Mouse (Mus musculus) neutrophil, adult 59 days (primary cell): ENCODE data around the gene Psme1. TPM values are rescaled to one million over a fixed set of nuclear protein-coding genes. Genes with fewer than 3 reads are reported as not detected.

Experiments used
- total RNA-seq, 2 experiments: library from RNA; stranded (reverse); gene quantifications; 1 replicate in 1 of 2; 2 replicates in 1 of 2; pipeline ENCODE4 v1.2.4; 2023

Psme1 gene
- 100 to 1,000 TPM; 138 to 143 TPM for total RNA-seq

DNA sequence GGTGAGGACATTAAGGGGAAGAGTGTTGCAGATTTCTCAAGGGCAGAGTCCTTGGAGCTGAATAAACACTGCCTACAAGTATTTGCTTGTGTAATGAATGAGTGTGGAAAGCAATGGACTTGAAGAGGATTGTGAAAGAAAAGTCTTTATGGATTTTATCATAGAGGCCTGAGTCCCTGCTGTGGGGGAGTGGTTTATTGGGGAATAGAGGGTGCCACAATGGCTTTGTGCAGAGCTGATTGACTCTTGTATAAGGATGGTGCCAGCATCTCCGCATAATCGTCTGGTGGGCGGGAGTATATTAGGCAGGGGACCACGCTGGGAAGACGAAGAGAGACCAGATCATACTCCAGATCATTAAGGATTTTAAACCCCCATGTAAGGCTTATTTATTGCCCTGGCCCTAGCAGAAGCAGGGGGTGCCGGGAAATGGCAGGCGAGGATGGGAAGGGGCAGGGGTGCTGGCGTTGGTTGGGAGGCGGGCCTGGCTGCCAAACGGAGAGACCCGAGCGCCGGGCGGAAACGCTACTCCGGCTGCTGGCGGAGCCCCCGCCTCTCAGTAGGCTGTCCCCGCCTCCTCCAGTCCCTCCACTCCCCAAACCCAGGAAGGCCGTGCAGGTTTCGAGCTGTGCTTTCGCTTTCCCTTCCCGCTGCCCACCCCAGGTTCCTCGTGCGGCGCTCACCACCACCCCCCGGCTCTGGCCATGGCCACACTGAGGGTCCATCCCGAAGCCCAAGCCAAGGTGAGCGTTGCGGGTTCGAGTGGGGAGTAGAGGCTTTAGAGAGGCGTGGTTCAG is at the start of gene Psme1:
TSS of gene Psme1 (plus strand) at position 253 of the 797 bp plus-strand sequence.

DNA sequence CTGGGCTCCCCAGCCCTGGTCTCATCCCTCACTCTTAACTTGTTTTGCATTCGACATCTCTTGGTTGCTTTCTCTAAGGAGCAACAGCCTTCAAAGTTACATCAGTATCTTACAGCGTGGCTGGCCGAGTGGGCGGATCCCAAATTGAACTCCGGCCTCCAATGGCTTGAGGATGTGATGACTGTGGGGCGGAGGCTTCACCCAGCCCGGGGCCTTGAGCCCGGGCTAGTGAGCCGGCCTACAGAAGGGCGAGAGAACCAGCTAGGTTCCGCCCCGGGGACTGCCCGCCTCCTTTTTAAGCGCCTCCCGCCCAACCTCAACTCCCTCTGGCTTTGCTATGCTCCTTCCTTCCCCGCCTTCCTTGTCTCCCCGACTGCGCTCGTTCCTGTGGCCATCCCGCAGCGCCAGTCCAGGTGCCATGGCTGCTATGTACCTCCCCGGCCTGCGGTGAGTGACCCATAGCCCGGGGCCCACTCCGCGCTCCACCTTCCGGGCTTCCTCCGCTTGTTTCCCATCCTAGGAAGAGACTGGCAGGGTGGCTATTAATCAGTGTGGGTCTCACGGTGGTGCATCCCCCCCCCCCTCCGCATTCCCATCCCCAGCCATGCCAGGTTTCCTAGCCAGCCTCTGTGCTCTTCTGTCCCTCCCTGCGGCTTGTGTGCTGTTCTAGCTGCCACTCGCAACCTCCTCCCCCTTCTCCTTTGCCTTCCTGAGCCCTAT is 37.7 kb upstream of the Psme1 start, which contains the start of gene Pck2:
TSS of gene Pck2 (plus strand) at position 200 of the 720 bp plus-strand sequence.

DNA sequence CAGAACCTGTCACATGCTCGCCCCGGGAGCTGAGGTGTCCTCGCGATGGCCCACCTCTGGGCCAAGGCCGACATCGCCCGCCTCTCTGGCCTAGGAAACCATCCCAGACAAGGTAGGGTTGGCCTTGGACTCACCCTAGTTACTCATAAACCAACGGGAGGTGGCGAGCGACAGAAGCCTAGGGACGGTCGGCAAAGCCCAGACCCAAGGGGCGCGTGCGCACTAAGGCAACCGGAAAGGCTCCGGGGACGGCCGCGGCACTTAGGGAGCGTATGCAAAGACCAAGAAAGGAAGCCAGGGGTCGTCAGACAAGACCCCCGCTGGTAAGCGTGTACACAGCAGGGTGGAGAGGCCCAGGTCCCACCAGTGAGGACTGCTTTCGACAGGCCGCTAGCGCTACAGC is 18.1 kb upstream of the Psme1 start, which contains the start of gene Dcaf11:
TSS of gene Dcaf11 (plus strand) at position 208 of the 403 bp plus-strand sequence.

DNA sequence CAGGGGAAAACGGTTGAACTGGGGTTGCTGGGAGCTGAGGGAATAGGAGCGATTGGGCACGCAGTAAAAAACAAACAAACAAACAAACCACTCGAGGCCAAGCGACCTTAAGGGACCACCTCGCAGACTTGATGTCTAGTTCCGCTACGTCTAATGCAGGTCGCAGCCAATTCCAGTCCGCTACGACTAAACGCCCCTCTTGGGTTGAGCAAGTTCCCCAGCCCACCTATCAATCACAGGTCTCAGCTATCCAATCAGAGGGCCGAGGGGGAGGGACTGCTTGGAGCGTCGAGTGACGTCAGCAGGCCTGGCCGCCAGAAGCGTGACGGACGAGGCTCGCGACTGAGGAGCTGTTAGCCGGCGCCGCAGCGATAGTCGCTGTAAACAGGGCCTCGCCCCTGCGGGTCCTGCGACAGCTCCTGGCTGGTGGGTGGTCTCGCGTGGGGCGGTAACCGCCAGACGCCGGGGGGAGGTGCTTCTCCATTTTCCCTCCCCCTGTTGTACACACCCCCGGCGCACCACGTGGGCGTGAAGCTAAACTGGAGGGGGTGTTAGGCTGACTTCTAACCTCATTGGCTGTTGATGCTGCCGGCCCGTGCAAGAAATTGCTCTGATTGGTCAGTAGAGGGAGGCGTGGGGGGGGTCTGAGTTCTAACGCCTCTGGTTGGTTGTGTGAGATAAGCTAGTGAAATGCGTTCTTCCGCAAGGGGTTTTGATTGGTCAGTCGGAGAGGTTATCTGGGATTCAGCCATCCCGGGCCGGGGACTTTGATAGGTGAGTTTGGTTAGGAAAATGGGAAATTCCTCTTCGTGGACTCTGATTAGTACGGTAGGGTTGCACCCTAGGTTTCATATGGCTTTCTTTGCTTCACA is 17.5 kb upstream of the Psme1 start, which contains the start of gene A730061H03Rik:
TSS of gene A730061H03Rik (minus strand) at position 205 of the 872 bp plus-strand sequence.

DNA sequence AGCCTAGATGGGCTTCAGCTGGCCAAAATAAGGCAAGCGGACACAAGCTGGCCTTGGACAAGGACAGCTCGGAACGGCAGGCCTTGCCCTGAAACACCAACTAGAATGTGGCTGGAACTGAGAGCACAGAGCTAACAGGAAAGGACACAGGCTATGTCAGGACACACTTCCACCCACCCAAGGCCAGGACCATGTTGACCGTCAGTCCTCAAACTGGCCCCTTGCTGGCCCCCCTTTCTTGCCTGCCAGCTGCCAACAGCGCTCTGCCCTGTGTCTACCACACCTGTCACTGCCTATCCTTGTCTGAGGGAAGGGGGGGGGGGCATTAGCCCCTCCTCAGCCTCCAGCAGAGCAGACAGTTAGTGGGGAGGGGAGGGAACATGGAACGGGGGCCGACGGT is 2.6 kb upstream of the Psme1 start, which contains the start of gene Fitm1:
TSS of gene Fitm1 (plus strand) at position 316 of the 400 bp plus-strand sequence.

DNA sequence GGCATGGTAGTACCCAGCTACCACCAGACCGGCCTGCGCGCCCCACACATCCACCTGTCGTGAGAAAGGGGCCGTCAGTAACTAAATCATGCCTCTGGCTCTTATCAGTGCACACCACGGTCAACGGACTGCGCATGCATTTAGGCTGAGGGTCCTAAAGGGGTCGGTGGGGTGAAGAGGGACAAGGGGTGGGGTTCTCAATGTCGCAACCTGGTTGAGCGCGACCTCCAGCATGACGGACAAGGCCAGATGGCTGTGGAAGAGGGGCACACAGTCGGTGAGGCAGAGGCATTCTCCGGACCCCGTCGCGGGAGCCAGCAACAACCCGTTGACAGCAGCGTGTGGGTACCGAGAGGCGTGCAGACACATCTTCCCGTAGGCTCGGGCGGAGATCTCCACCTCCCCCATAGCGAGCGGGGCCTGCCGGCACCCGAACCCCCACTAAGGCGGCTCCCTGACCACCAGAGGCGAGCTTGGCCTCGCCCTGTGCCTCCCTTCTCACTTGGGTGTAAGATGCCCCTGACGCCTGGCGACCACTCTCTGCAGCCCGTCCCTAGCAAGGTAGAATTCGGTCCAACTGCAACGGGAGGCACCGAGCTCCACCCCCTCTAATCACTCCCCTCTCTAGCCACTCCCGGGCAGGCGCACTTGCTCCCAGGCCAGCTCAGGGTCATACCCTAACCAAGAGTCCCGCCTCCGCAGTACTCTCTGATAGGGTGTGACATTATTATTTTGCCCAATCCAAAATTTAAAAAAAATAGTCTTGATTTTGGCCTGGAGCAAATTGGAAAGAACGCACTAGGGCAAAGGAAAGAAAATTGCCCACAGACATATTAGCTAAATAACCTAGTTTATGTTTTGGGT is 7.0 kb downstream of the Psme1 start, which contains the start of gene Emc9:
TSS of gene Emc9 (minus strand) at position 601 of the 864 bp plus-strand sequence.

DNA sequence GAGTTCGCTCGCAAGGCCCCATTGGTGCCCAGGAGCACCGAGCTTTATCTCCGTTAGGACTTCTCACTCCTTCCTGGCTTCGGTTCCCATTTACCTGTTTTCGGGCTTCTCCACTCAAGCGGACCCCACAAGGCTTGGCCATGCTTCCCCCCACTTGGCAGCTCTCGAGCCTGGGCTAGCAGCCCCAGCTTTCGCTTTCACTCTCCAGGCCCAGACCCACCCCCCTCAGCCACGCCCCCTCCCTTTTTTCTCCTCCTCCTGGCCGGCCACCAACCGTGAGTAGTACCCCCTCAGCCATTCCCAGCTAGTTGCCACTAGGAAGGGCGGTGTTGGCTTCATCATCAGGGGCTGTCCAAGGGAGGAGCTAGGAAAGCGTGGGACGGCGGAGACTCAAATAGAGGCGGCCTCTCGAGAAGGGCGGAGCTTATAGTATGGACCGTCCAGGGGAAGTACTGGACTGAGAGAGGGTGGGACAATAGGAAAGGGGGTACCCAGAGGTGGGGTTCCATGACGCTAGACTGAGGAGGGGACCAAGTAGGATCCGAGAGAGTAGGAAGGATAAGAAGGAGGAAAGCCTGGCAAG is 12.9 kb downstream of the Psme1 start, which contains the start of gene Psme2:
TSS of gene Psme2 (minus strand) at position 366 of the 583 bp plus-strand sequence.

DNA sequence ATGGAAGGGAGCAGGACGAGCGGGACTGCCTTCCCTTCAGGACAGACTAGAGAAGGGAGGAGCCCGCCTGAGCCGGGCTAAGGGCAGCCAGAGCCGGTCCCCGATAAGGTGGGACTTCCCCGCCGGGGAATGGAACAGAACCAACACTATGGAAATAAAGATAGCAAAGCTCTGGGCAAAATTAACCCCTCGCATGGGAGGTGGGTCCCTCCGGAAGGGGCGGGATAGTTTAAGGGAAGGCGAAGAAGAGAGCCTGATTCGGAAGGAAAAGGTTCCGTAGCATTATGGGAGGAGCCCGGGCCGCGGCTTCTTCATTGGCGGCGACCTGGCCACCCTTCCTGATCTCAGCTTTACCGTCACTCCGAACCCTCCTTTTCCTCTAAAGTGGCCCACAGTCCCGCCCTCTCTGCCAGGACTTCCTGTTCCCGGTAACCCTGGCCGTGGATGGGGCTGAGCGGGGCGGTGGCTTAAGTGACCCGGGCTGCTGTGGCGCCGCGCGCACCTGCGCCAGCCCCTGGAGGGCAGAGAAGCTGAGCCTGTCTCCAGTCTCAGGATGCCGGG is 13.5 kb downstream of the Psme1 start, which contains the start of gene Rnf31:
TSS of gene Rnf31 (plus strand) at position 378 of the 561 bp plus-strand sequence.

DNA sequence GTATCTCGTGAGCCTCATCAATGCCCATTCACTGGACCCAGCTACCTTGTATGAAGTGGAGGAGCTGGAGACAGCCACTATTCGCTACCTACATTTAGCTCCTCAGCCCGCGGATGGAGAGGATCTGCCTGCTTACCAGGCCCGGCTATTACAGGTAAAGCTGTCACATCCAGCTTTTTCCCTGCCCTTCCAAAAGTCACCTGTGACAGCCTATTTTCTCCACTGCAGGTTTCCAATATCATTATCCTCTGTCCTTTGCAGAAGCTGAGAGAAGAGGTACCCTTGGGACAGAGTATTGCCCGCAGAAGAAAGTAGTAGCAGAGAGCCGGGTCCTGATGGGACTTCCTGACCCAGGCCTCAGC is 25.3 kb downstream of the Psme1 start, which contains the start of gene Irf9:
TSS of gene Irf9 (plus strand) at position 301 of the 362 bp plus-strand sequence.

DNA sequence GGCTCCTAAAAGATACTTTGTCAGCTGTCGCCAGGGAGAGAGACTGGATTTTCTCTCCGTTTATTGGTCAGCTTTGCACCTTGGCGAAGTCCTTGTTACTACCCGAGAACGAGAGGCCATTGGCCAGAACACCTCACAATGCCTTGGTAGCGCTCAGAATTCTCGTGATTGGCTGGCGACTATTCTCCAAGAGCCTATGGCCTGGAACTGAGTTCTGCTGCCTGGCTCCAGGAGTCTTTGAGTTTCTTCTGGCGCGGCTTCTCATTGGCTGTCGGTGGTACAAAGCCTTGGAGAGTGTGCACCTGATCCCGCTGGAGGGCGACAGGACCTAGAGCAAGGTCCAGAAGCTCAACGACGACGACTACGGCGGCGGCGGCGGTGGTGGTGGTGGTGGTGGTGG is 39.9 kb downstream of the Psme1 start, which contains the start of gene Rec8:
TSS of gene Rec8 (plus strand) at position 216 of the 400 bp plus-strand sequence.

Other genes with a start within 250 kb of the Psme1 start
- gene Dhrs4, start 99.4 kb upstream of the Psme1 start, total RNA-seq = 10 to 100 TPM; 16.0 to 20.8 TPM
- gene Carmil3, start 87.5 kb upstream of the Psme1 start, total RNA-seq = under 1 TPM; 0.22 to 0.42 TPM
- not detected for gene Cpne6, start 67.7 kb upstream of the Psme1 start, total RNA-seq
- gene Nrl, start 53.1 kb upstream of the Psme1 start, total RNA-seq = not detected
- 10 to 100 TPM; 25.2 to 30.4 TPM for gene Pck2, start 37.9 kb upstream of the Psme1 start, total RNA-seq
- 10 to 100 TPM; 51.8 to 54.8 TPM for gene Dcaf11, start 18.1 kb upstream of the Psme1 start, total RNA-seq
- 1 to 10 TPM; 1.9 to 3.3 TPM for gene A730061H03Rik, start 17.7 kb upstream of the Psme1 start, total RNA-seq
- gene Fitm1, start 2.5 kb upstream of the Psme1 start, total RNA-seq = not detected
- 1 to 10 TPM; 4.4 to 5.9 TPM for gene Emc9, start 7.2 kb downstream of the Psme1 start, total RNA-seq
- gene Psme2, start 13.0 kb downstream of the Psme1 start, total RNA-seq = 100 to 1,000 TPM; 180 to 210 TPM
- gene Rnf31, start 13.6 kb downstream of the Psme1 start, total RNA-seq = 10 to 100 TPM; 57.6 to 74.7 TPM
- gene Irf9, start 25.4 kb downstream of the Psme1 start, total RNA-seq = 10 to 100 TPM; 42.3 to 50.1 TPM
- gene Rec8, start 39.9 kb downstream of the Psme1 start, total RNA-seq = 1 to 10 TPM in 1 of 2 experiments, not detected in 1; 1.3 TPM
- gene Ipo4, start 57.8 kb downstream of the Psme1 start, total RNA-seq = 10 to 100 TPM; 10.7 to 12.2 TPM
- 1 to 10 TPM in 1 of 2 experiments, under 1 TPM in 1; 0.79 to 2.4 TPM for gene Gm49378, start 59.8 kb downstream of the Psme1 start, total RNA-seq
- gene Tm9sf1, start 65.7 kb downstream of the Psme1 start, total RNA-seq = 10 to 100 TPM; 34.3 to 37.8 TPM
- gene Tssk4, start 72.1 kb downstream of the Psme1 start, total RNA-seq = 1 to 10 TPM; 1.6 to 2.0 TPM
- gene Mdp1, start 82.4 kb downstream of the Psme1 start, total RNA-seq = 10 to 100 TPM; 13.2 to 13.9 TPM
- gene Gmpr2, start 93.8 kb downstream of the Psme1 start, total RNA-seq = 10 to 100 TPM; 15.8 to 16.6 TPM
- gene Nedd8, start 94.0 kb downstream of the Psme1 start, total RNA-seq = 100 to 1,000 TPM; 154 to 173 TPM
- 10 to 100 TPM; 53.2 to 64.0 TPM for gene Tinf2, start 103.7 kb downstream of the Psme1 start, total RNA-seq
- gene Tgm1, start 135.8 kb downstream of the Psme1 start, total RNA-seq = 1 to 10 TPM in 1 of 2 experiments, under 1 TPM in 1; 0.71 to 1.4 TPM
- 10 to 100 TPM; 23.8 to 27.4 TPM for gene Rabggta, start 144.1 kb downstream of the Psme1 start, total RNA-seq
- gene Dhrs1, start 167.6 kb downstream of the Psme1 start, total RNA-seq = 10 to 100 TPM; 53.1 to 63.6 TPM
- 10 to 100 TPM; 19.3 to 28.9 TPM for gene Nop9, start 167.6 kb downstream of the Psme1 start, total RNA-seq
- under 1 TPM in 1 of 2 experiments, not detected in 1; 0.53 TPM for gene Cideb, start 180.3 kb downstream of the Psme1 start, total RNA-seq
- gene Ltb4r2, start 183.3 kb downstream of the Psme1 start, total RNA-seq = under 1 TPM; 0.79 to 0.84 TPM
- 100 to 1,000 TPM; 203 to 224 TPM for gene Ltb4r1, start 187.8 kb downstream of the Psme1 start, total RNA-seq
- gene Adcy4, start 206.0 kb downstream of the Psme1 start, total RNA-seq = under 1 TPM; 0.36 to 0.51 TPM
- gene Ripk3, start 210.7 kb downstream of the Psme1 start, total RNA-seq = 10 to 100 TPM; 29.1 to 40.3 TPM
- gene Nfatc4, start 245.0 kb downstream of the Psme1 start, total RNA-seq = not detected